In genomic region chrX:13294505-13295228, GRCm38 (mm10) we compare ENCODE assay signal across 11 mouse cellular contexts. TPM values are rescaled to one million over a fixed set of nuclear protein-coding genes. Genes with fewer than 3 reads are reported as not detected.
DNase-seq lines count a peak whose midpoint lies in the region; ATAC-seq lines count a peak whose summit lies in the region.
"Had no signal": no experiment of that assay in that cellular context is flagged by ENCODE, and none has a peak within 500 bp of the region (broad histone marks: within the 10 kb centered on the region; RNA-seq: fewer than 3 reads in every experiment).

No protein-coding gene starts in this region.

- 46% methylated on average over 6 of the region's 6 CpGs for whole genome bisulfite sequencing in intestine, embryonic 16.5 days

- H3K4me1 ChIP-seq in intestine, embryonic 16.5 days (ENCODE audit: control insufficient read depth, insufficient read depth, low read length) = no peaks in the 10 kb centered on the region
- H3K4me1 ChIP-seq: limb, embryonic 15.5 days; stomach, embryonic 15.5 days had no signal

- no peak overlapping the region for H3K4me3 ChIP-seq in intestine, embryonic 16.5 days (ENCODE audit: low read length)
- H3K4me3 ChIP-seq: limb, embryonic 15.5 days; stomach, embryonic 15.5 days had no signal

- H3K4me2 ChIP-seq in intestine, embryonic 16.5 days (ENCODE audit: low read depth, low read length) = no peak overlapping the region
- H3K4me2 ChIP-seq: limb, embryonic 15.5 days; stomach, embryonic 15.5 days had no signal

- H3K36me3 ChIP-seq in intestine, embryonic 16.5 days (ENCODE audit: control insufficient read depth, insufficient read depth, low read length) = peaks cover 3% of the 10 kb centered on the region; the same call in 1 of the 2 replicates

- ATAC-seq in intestine, embryonic 16.5 days = peak; percentile 73
- ATAC-seq in erythroblast, adult 5-6 weeks (replicated peaks; ENCODE audit: low FRiP score, poor library complexity, severe bottlenecking) = no peak

- DNase-seq in embryo, embryonic 10 days (ENCODE audit: low spot score) = peak; percentile 13
- DNase-seq in embryo, embryonic 10.5 days (ENCODE audit: low spot score) = no peak
- DNase-seq in thymus, postnatal 0 days (ENCODE audit: low spot score) = peak; percentile 14
- DNase-seq in thymus, postnatal 14 days = no peak
- DNase-seq in adrenal gland, adult 2 months = no peak
- no peak for DNase-seq in left cerebral cortex, adult 11 months (ENCODE audit: low spot score)
- DNase-seq: heart, postnatal 4 days had no signal

- H3K27me3 ChIP-seq in intestine, embryonic 16.5 days (replicated peaks; ENCODE audit: control insufficient read depth, insufficient read depth, low read length) = no peaks in the 10 kb centered on the region
- H3K27me3 ChIP-seq: limb, embryonic 15.5 days; stomach, embryonic 15.5 days had no signal

- no peaks in the 10 kb centered on the region for H3K9me3 ChIP-seq in intestine, embryonic 16.5 days (ENCODE audit: control insufficient read depth, low read length)
- H3K9me3 ChIP-seq: limb, embryonic 15.5 days; stomach, embryonic 15.5 days had no signal

- H3K9ac ChIP-seq in intestine, embryonic 16.5 days (ENCODE audit: low read depth, low read length) = no peak overlapping the region
- H3K9ac ChIP-seq: limb, embryonic 15.5 days; stomach, embryonic 15.5 days had no signal

- no peak overlapping the region for H3K27ac ChIP-seq in intestine, embryonic 16.5 days (ENCODE audit: low read length)
- H3K27ac ChIP-seq: limb, embryonic 15.5 days; stomach, embryonic 15.5 days had no signal

RNA-seq across cellular contexts. Expression of gene Ddx3x, which starts 13.9 kb away (rescaled TPM):
- 122 and 124 TPM in 2 replicates for polyA plus RNA-seq in thymus, postnatal 0 days (2015; fragmentation: Nextera tagmentation; extraction: Ambion mirVana)
- 101 and 103 TPM in 2 replicates for polyA plus RNA-seq in intestine, embryonic 16.5 days (2015; fragmentation: Nextera tagmentation; extraction: Ambion mirVana)
- 61.2 and 65.3 TPM in 2 replicates for total RNA-seq in erythroblast, adult 5-6 weeks (2015; ENCODE audit: low replicate concordance)
- total RNA-seq in erythroblast, adult 5-6 weeks (2017; ENCODE audit: low replicate concordance) = 87.1 and 90.4 TPM in 2 replicates
- 100 to 1,000 TPM; 274 to 532 TPM for total RNA-seq in adrenal gland, adult 2 months (2021)
- 8.2 and 12.0 TPM in 2 replicates for polyA plus RNA-seq in adrenal gland, adult 2 months (2012; rRNA removed)

Comparison
In these comparisons a context has a peak if more than half of its experiments do, and no peak if none do; other contexts are left out.
1. DNase-seq: peak in embryo, embryonic 10 days (single experiment) and thymus, postnatal 0 days (single experiment); none in embryo, embryonic 10.5 days (single experiment), thymus, postnatal 14 days (single experiment), adrenal gland, adult 2 months (single experiment) and left cerebral cortex, adult 11 months (single experiment).